Mouse (Mus musculus): ENCODE results near the gene Stx19. TPM values are rescaled to one million over a fixed set of nuclear protein-coding genes. Genes with fewer than 3 reads are reported as not detected.

Stx19 gene
- polyA plus RNA-seq, 1 experiment from 2014 or later, result 0.23 TPM

GRCm38 (mm10) chr16:62854191-62855068, 40.0 kb downstream of the Stx19 start, which contains the start of gene Pros1:
Gene Pros1, plus strand, starts transcription at chr16:62854307.
- 2% methylated on average over 42 of the region's 42 CpGs for WGBS (ENCODE audit: insufficient replicate concordance)
- Histone ChIP-seq H3K36me3 (no peaks in the 10 kb centered on the region), H3K27me3 (replicated peaks) (no peaks in the 10 kb centered on the region), H3K9ac (peak within 1 kb of the TSS; percentile 74), H3K4me3 (peak within 1 kb of the TSS; percentile 68), H3K4me1 (peaks cover 33% of the 10 kb centered on the region), H3K9me3 (replicated peaks) (no peaks in the 10 kb centered on the region), H3K27ac (peak within 1 kb of the TSS; percentile 74), H3K4me2 (peak within 1 kb of the TSS; percentile 95)
- ATAC-seq, result peak; percentile 92

- Histone ChIP-seq H3K9me3 (replicated peaks) (no peaks in the 10 kb centered on the region), H3K4me3 (peak overlapping the region; percentile 16; the same call in 1 of the 2 replicates), H3K27ac (no peak overlapping the region), H3K4me1 (peaks cover 33% of the 10 kb centered on the region), H3K27me3 (replicated peaks) (no peaks in the 10 kb centered on the region), H3K4me2 (peak overlapping the region; percentile 95), H3K9ac (no peak overlapping the region), H3K36me3 (no peaks in the 10 kb centered on the region)
- 41% methylated on average over 6 of the region's 6 CpGs for WGBS (ENCODE audit: insufficient replicate concordance)
- no peak for ATAC-seq
These were observed 40.9 kb downstream of the Stx19 start for GRCm38 (mm10) chr16:62855385-62855784.

GRCm38 (mm10) chr16:62856273-62856672, 41.8 kb downstream of the Stx19 start:
- Histone ChIP-seq H3K9ac (no peak overlapping the region), H3K27ac (no peak overlapping the region), H3K9me3 (replicated peaks) (no peaks in the 10 kb centered on the region), H3K27me3 (replicated peaks) (no peaks in the 10 kb centered on the region), H3K4me3 (0 out of 2 replicates have a peak overlapping the region, but pooled peaks have one; percentile 16), H3K36me3 (no peaks in the 10 kb centered on the region), H3K4me1 (peaks cover 33% of the 10 kb centered on the region), H3K4me2 (peak overlapping the region; percentile 95; the same call in 1 of the 2 replicates)
- WGBS (ENCODE audit: insufficient replicate concordance), result 47% methylated on average over 2 of the region's 2 CpGs
- no peak for ATAC-seq

- ATAC-seq, result no peak
- no peak overlapping the region for H3K9ac ChIP-seq
- H3K36me3 ChIP-seq, result no peaks in the 10 kb centered on the region
- H3K9me3 ChIP-seq (replicated peaks), result no peaks in the 10 kb centered on the region
- no peak overlapping the region for H3K27ac ChIP-seq
- H3K4me2 ChIP-seq, result no peak overlapping the region
- H3K27me3 ChIP-seq (replicated peaks), result no peaks in the 10 kb centered on the region
- WGBS (ENCODE audit: insufficient replicate concordance), result 60% methylated on average over 2 of the region's 2 CpGs
- H3K4me1 ChIP-seq, result peaks cover 33% of the 10 kb centered on the region
- no peak overlapping the region for H3K4me3 ChIP-seq
These were observed 43.0 kb downstream of the Stx19 start for GRCm38 (mm10) chr16:62857498-62857897.

GRCm38 (mm10) chr16:62858018-62858417, 43.5 kb downstream of the Stx19 start:
- H3K9me3 ChIP-seq (replicated peaks), result no peaks in the 10 kb centered on the region
- H3K4me2 ChIP-seq, result no peak overlapping the region
- H3K27me3 ChIP-seq (replicated peaks), result no peaks in the 10 kb centered on the region
- H3K27ac ChIP-seq, result no peak overlapping the region
- H3K9ac ChIP-seq, result no peak overlapping the region
- no peak for ATAC-seq
- H3K4me1 ChIP-seq, result peaks cover 33% of the 10 kb centered on the region
- 82% methylated on average over 1 of the region's 1 CpGs for WGBS (ENCODE audit: insufficient replicate concordance)
- H3K36me3 ChIP-seq, result no peaks in the 10 kb centered on the region
- H3K4me3 ChIP-seq, result no peak overlapping the region

- 68% methylated on average over 1 of the region's 1 CpGs for WGBS (ENCODE audit: insufficient replicate concordance)
- Histone ChIP-seq H3K4me3 (no peak overlapping the region), H3K9ac (no peak overlapping the region), H3K36me3 (no peaks in the 10 kb centered on the region), H3K4me1 (peaks cover 16% of the 10 kb centered on the region), H3K9me3 (replicated peaks) (no peaks in the 10 kb centered on the region), H3K27me3 (replicated peaks) (no peaks in the 10 kb centered on the region), H3K4me2 (no peak overlapping the region), H3K27ac (no peak overlapping the region)
- no peak for ATAC-seq
These were observed 45.7 kb downstream of the Stx19 start for GRCm38 (mm10) chr16:62860140-62860539.

GRCm38 (mm10) chr16:62861455-62861854, 47.0 kb downstream of the Stx19 start:
- no peaks in the 10 kb centered on the region for H3K36me3 ChIP-seq
- no peak overlapping the region for H3K27ac ChIP-seq
- H3K9me3 ChIP-seq (replicated peaks), result no peaks in the 10 kb centered on the region
- WGBS (ENCODE audit: insufficient replicate concordance), result 36% methylated on average over 6 of the region's 6 CpGs
- no peak overlapping the region for H3K9ac ChIP-seq
- 0 out of 2 replicates have a peak, but pooled peaks cover 5% of the 10 kb centered on the region for H3K4me1 ChIP-seq
- no peak for ATAC-seq
- H3K27me3 ChIP-seq (replicated peaks), result no peaks in the 10 kb centered on the region
- H3K4me3 ChIP-seq, result no peak overlapping the region
- no peak overlapping the region for H3K4me2 ChIP-seq

GRCm38 (mm10) chr16:62872688-62873117, 58.2 kb downstream of the Stx19 start:
- Histone ChIP-seq H3K27me3 (replicated peaks) (no peaks in the 10 kb centered on the region), H3K9ac (no peak overlapping the region), H3K36me3 (0 out of 2 replicates have a peak, but pooled peaks cover 3% of the 10 kb centered on the region), H3K4me1 (no peaks in the 10 kb centered on the region), H3K27ac (no peak overlapping the region), H3K4me2 (no peak overlapping the region), H3K4me3 (no peak overlapping the region), H3K9me3 (replicated peaks) (no peaks in the 10 kb centered on the region)
- no peak for ATAC-seq
- 68% methylated on average over 5 of the region's 5 CpGs for WGBS (ENCODE audit: insufficient replicate concordance)

- 74% methylated on average over 4 of the region's 4 CpGs for WGBS (ENCODE audit: insufficient replicate concordance)
- no peak for ATAC-seq
These were observed 58.7 kb downstream of the Stx19 start for GRCm38 (mm10) chr16:62873180-62873579.

More at GRCm38 (mm10) chr16:62873180-62873579, 58.7 kb downstream of the Stx19 start:
- 0 out of 2 replicates have a peak, but pooled peaks cover 3% of the 10 kb centered on the region for H3K36me3 ChIP-seq
- H3K4me3 ChIP-seq, result no peak overlapping the region
- no peak overlapping the region for H3K9ac ChIP-seq
- no peak overlapping the region for H3K4me2 ChIP-seq
- H3K4me1 ChIP-seq, result no peaks in the 10 kb centered on the region
- no peak overlapping the region for H3K27ac ChIP-seq
- H3K27me3 ChIP-seq (replicated peaks), result no peaks in the 10 kb centered on the region
- H3K9me3 ChIP-seq (replicated peaks), result no peaks in the 10 kb centered on the region

Small RNA genes lying within 50 kb of the gene (microRNA-seq; reads per million reads assigned to microRNA genes)
- not detected for gene Gm25986

Other genes with a start within 250 kb of the Stx19 start
- gene Nsun3, start 27.9 kb upstream of the Stx19 start, polyA plus RNA-seq (2016; fragmentation: Nextera tagmentation; extraction: Ambion mirVana), result 7.2 and 9.4 TPM in 2 replicates
- 5.8 TPM in 2 replicates for gene Arl13b, start 32.4 kb downstream of the Stx19 start, polyA plus RNA-seq (2016; fragmentation: Nextera tagmentation; extraction: Ambion mirVana)
- 17.8 and 19.5 TPM in 2 replicates for gene Pros1, start 39.6 kb downstream of the Stx19 start, polyA plus RNA-seq (2016; fragmentation: Nextera tagmentation; extraction: Ambion mirVana)

All from liver, embryonic 12.5 days (tissue).